Mouse (Mus musculus) liver, embryonic 12.5 days (tissue): Measurements from ENCODE around the gene Allc. TPM values are rescaled to one million over a fixed set of nuclear protein-coding genes. Genes with fewer than 3 reads are reported as not detected.

ENCODE experiments used
- ATAC-seq: fragments of 200-750 bp; cut with Nextera tagmentation; 2 replicates; pipeline ENCODE4 v1.8.0; 2017; ENCODE audit warnings: moderate number of reproducible peaks, mild to moderate bottlenecking, moderate library complexity
- H3K27ac ChIP-seq: fragments of 300-500 bp; sonication (generic); 2 replicates; pipeline ENCODE4 v1.5.1; 2016; ENCODE audit warnings: mild to moderate bottlenecking
- H3K27me3 ChIP-seq: fragments of 300-500 bp; sonication (generic); replicated peaks from 2 replicates; pipeline ENCODE4 v1.6.1; 2016; ENCODE audit warnings: mild to moderate bottlenecking, moderate library complexity
- H3K36me3 ChIP-seq: fragments of 300-500 bp; sonication (generic); 2 replicates; pipeline ENCODE4 v1.6.1; 2016; ENCODE audit warnings: mild to moderate bottlenecking, moderate library complexity
- H3K4me1 ChIP-seq: fragments of 300-500 bp; sonication (generic); 2 replicates; pipeline ENCODE4 v1.6.1; 2016
- H3K4me2 ChIP-seq: fragments of 300-500 bp; sonication (generic); 2 replicates; pipeline ENCODE4 v1.6.1; 2016; ENCODE audit warnings: mild to moderate bottlenecking, moderate library complexity
- H3K4me3 ChIP-seq: fragments of 300-500 bp; sonication (generic); 2 replicates; pipeline ENCODE4 v1.5.1; 2016; ENCODE audit warnings: mild to moderate bottlenecking, moderate library complexity
- H3K9ac ChIP-seq: fragments of 300-500 bp; sonication (generic); 2 replicates; pipeline ENCODE4 v1.6.1; 2016; ENCODE audit warnings: mild to moderate bottlenecking, moderate library complexity
- H3K9me3 ChIP-seq: fragments of 300-500 bp; sonication (generic); replicated peaks from 2 replicates; pipeline ENCODE4 v1.6.1; 2016; ENCODE audit warnings: mild to moderate bottlenecking, moderate library complexity
- WGBS: fragments of 180-500 bp; shearing (Covaris S2); methylation state at CpG from one replicate; pipeline ENCODE4 v1.1.7; 2016; ENCODE audit not compliant: insufficient replicate concordance; 5-methylcytosine and 5-hydroxymethylcytosine counted together
- polyA plus RNA-seq: library from polyadenylated mRNA; unstranded; fragments of >200 nt; fragmentation: Nextera tagmentation; extraction: Ambion mirVana; gene quantifications from 2 replicates; pipeline ENCODE4 v1.2.1, GENCODE M21; 2016

Allc gene
- polyA plus RNA-seq, 1 experiment from 2014 or later: not detected

DNA sequence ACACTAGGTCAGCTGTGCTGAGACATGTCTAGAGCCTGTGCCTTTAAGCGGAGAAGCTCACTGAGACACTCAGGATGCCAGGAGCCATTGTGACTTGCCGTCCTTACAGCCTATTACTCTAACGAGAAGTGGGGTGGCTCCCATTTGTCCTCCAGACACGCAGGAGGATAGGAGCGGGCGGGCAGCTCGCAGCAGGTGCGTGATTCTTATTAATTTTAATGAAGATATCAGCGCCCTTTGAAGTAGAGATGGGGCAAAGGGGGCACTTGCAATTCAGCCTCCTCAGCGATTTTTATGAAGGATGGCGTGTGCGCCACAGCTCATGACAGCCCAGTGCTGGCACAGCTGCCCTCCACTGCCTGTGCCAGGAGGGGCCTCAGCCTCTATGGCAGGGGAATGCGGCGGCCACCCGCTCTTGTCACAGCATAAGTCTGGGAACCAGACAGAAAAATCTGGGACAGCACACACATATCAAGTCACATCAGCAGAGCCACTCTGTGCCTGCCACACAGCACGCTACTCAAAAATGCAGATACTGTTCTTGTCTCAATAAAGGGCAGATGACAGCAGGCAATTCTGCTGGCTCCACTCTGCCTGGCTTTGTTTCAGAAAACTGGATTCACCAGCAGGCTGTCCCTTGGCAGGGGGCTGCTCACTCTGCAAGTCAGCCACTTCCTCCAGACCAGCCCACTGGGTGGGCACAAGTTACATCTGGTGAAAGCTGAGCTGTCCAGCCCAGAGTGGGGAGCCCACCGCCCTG lies 25.4 kb upstream of the Allc start:
- Histone ChIP-seq H3K9me3 (no peaks in the 10 kb centered on the region), H3K4me2 (no peak overlapping the region), H3K9ac (no peak overlapping the region), H3K36me3 (no peaks in the 10 kb centered on the region), H3K4me3 (no peak overlapping the region), H3K27ac (no peak overlapping the region), H3K27me3 (no peaks in the 10 kb centered on the region), H3K4me1 (no peaks in the 10 kb centered on the region)
- 58% methylated on average over 17 of the region's 17 CpGs for WGBS
- ATAC-seq: no peak

DNA sequence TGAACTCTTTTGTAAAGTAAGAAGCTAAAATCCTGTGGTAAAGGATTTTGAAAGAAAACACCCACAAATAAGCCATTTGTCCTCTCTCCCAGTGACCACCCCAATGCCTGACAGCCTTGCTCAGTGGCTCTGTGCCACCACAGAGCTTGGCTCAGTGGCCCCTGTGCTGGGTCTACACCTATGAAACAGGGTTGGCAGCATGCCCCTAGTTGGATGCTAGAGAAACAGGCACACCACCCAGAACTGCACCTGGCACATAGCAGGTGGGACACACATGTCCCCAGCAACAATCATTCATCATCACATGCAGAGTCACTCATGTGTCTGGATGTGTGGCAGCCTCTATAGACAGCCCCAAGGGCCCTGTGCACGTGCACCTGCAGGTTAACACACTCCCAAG lies 21.2 kb upstream of the Allc start:
- 47% methylated on average over 1 of the region's 1 CpGs for WGBS
- Histone ChIP-seq H3K9ac (no peak overlapping the region), H3K27me3 (peaks cover 5% of the 10 kb centered on the region; the same call in 1 of the 2 replicates), H3K4me1 (no peaks in the 10 kb centered on the region), H3K36me3 (no peaks in the 10 kb centered on the region), H3K4me3 (no peak overlapping the region), H3K4me2 (no peak overlapping the region), H3K27ac (no peak overlapping the region), H3K9me3 (no peaks in the 10 kb centered on the region)
- ATAC-seq: no peak

- Histone ChIP-seq H3K27ac (no peak overlapping the region), H3K9me3 (no peaks in the 10 kb centered on the region), H3K9ac (no peak overlapping the region), H3K4me3 (no peak overlapping the region), H3K4me1 (no peaks in the 10 kb centered on the region), H3K4me2 (no peak overlapping the region), H3K27me3 (peaks cover 5% of the 10 kb centered on the region; the same call in 1 of the 2 replicates), H3K36me3 (no peaks in the 10 kb centered on the region)
- ATAC-seq: no peak
- 27% methylated on average over 4 of the region's 4 CpGs for WGBS
Observed at GRCm38 (mm10) chr12:28602259-28602658, 19.9 kb upstream of the Allc start.

DNA sequence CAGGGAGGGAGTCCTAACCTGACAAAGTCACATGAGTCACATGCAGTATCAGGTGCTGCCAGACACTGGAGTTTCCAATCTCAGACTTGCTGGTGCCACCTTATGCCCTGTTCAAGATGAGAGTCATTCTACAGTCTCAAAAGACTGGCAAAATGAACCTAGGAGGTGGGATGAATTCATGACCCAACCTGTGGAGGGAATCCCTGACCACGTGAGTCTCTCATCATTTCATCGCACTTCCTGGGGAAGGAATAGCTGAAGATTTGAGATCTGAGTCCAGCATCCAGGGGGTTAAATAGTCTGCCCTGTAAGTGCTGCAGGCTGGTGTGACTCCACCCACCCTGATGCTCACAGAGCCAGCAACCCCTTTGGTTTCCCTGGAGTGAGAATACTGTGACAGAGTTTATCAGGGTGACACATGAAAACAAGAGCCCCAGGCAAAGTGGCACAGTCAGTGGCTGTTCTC lies 16.2 kb upstream of the Allc start:
- no peaks in the 10 kb centered on the region for H3K4me1 ChIP-seq
- H3K27ac ChIP-seq: no peak overlapping the region
- H3K4me2 ChIP-seq: no peak overlapping the region
- no peaks in the 10 kb centered on the region for H3K36me3 ChIP-seq
- H3K27me3 ChIP-seq: peaks cover 5% of the 10 kb centered on the region; the same call in 1 of the 2 replicates
- H3K9me3 ChIP-seq: no peaks in the 10 kb centered on the region
- H3K9ac ChIP-seq: no peak overlapping the region
- 36% methylated on average over 2 of the region's 2 CpGs for WGBS
- no peak for ATAC-seq
- no peak overlapping the region for H3K4me3 ChIP-seq

DNA sequence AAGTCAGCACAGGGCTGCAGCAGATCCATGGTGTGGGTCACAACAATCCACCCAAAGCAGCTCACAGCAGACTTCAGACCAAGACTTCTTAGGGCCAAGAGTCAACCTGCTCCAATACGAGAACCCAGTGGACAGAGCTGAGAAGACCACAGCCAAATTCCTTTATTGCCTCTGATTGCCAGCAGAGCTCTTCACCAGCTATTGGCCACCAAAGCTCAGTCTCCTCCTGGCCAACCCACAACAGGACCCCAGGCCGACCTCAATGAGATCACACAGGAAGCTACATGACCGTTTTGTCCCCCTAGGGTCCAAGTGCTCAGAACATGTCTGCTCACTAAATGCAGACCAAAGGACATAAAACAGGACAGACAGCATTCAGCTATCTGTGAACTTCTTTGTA lies 15.8 kb upstream of the Allc start:
- no peaks in the 10 kb centered on the region for H3K9me3 ChIP-seq
- 24% methylated on average over 3 of the region's 3 CpGs for WGBS
- no peak overlapping the region for H3K27ac ChIP-seq
- ATAC-seq: no peak
- no peak overlapping the region for H3K4me2 ChIP-seq
- no peak overlapping the region for H3K9ac ChIP-seq
- H3K36me3 ChIP-seq: no peaks in the 10 kb centered on the region
- peaks cover 5% of the 10 kb centered on the region; the same call in 1 of the 2 replicates for H3K27me3 ChIP-seq
- H3K4me3 ChIP-seq: no peak overlapping the region
- H3K4me1 ChIP-seq: no peaks in the 10 kb centered on the region

GRCm38 (mm10) chr12:28597699-28598098 lies 15.4 kb upstream of the Allc start:
- Histone ChIP-seq H3K36me3 (no peaks in the 10 kb centered on the region), H3K27ac (no peak overlapping the region), H3K9ac (no peak overlapping the region), H3K4me3 (no peak overlapping the region), H3K4me1 (no peaks in the 10 kb centered on the region), H3K27me3 (peaks cover 5% of the 10 kb centered on the region; the same call in 1 of the 2 replicates), H3K4me2 (no peak overlapping the region), H3K9me3 (no peaks in the 10 kb centered on the region)
- 60% methylated on average over 9 of the region's 9 CpGs for WGBS
- no peak for ATAC-seq

DNA sequence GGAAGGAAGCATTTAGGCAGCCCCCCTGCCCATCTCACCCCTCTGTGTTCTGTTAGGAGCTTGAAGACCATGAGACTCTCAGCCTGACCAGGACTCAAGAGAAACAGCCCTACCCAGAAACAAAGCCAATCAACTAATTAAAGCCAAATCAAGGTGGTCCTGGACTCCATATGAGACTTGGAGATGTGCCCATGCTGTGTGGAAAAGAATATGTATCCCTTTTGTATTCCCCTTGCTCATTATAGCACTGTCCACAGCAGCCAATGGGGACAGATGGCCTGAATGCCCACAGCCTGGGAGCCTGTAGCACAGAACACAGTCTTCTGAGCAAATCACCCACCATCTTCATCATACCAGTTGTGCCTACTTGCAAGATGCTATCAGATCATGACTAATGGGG lies 14.5 kb upstream of the Allc start:
- ATAC-seq: no peak
- Histone ChIP-seq H3K9ac (no peak overlapping the region), H3K36me3 (no peaks in the 10 kb centered on the region), H3K27me3 (no peaks in the 10 kb centered on the region), H3K4me2 (no peak overlapping the region), H3K4me1 (no peaks in the 10 kb centered on the region), H3K4me3 (no peak overlapping the region), H3K9me3 (no peaks in the 10 kb centered on the region), H3K27ac (no peak overlapping the region)

DNA sequence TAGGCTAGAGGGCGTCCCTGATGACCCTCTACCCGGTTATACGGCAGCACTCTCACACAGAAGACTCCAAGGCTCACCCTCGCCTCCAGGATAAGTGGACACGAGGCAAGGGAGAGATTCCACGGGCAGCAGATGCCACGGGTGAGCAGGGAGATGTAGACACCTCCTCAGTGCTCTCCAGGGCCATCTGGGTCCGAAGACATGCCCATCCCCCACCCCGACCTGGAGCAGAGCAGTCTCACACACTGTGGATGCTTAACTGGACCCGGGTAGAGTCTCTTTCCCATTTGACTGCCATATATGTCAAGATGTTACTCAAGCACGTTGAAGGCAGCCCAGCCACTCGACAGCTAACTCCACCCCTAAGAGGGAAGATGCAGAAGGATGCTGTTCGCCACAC lies 8.1 kb upstream of the Allc start:
- 33% methylated on average over 13 of the region's 13 CpGs for whole genome bisulfite sequencing
- Histone ChIP-seq H3K4me2 (no peak overlapping the region), H3K27ac (no peak overlapping the region), H3K27me3 (peaks cover 37% of the 10 kb centered on the region), H3K4me3 (no peak overlapping the region), H3K36me3 (no peaks in the 10 kb centered on the region), H3K4me1 (no peaks in the 10 kb centered on the region), H3K9me3 (no peaks in the 10 kb centered on the region), H3K9ac (no peak overlapping the region)
- no peak for ATAC-seq

DNA sequence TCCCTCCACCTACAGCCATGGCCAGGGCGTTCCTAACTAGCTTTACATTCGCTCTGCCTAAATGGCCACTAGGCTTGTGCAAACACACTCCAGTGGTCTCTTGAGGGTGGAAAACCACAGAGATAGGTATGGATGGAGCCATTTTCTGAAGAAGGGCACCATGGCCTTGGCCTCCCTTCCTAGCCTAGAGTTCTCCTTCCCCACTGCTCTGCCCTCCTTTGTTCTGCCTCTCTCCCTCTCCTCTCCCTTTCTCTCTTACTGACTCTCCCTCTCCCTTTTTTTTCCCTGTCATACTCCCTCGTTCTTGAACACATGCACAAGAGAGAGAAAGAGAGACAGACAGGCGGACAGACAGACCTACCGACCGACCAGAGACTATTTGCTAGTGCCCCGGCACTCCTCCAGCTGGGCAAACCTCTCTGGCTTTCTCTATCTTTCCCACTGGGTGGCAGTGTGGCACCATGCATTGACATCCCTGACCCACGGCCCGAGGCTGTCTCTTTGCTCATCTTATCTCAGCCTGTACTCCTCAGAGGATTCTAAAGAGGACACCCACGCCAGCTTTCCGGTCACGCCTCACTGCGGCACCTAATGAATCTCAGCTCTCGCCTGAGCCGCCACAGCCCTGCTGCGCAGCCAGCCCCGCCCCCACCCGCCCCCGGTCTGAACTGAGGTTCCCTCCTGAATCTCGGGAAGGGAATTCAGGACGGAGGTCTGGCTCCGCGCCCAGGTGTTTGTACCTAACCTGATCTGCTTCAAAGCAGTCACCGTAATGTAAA lies 7.0 kb upstream of the Allc start:
- no peak overlapping the region for H3K9ac ChIP-seq
- 8% methylated on average over 24 of the region's 24 CpGs for WGBS
- H3K27me3 ChIP-seq: peaks cover 38% of the 10 kb centered on the region
- no peaks in the 10 kb centered on the region for H3K36me3 ChIP-seq
- peak overlapping the region; percentile 35 for H3K4me3 ChIP-seq
- no peaks in the 10 kb centered on the region for H3K9me3 ChIP-seq
- H3K4me1 ChIP-seq: no peaks in the 10 kb centered on the region
- no peak overlapping the region for H3K27ac ChIP-seq
- peak overlapping the region; percentile 61 for H3K4me2 ChIP-seq
- peak; percentile 83 for ATAC-seq

GRCm38 (mm10) chr12:28587949-28588348 lies 5.6 kb upstream of the Allc start:
- Histone ChIP-seq H3K4me3 (no peak overlapping the region), H3K4me1 (no peaks in the 10 kb centered on the region), H3K4me2 (no peak overlapping the region), H3K9me3 (no peaks in the 10 kb centered on the region), H3K27ac (no peak overlapping the region), H3K27me3 (peaks cover 38% of the 10 kb centered on the region), H3K36me3 (no peaks in the 10 kb centered on the region), H3K9ac (no peak overlapping the region)
- no peak for ATAC-seq
- 71% methylated on average over 6 of the region's 6 CpGs for WGBS

- no peaks in the 10 kb centered on the region for H3K9me3 ChIP-seq
- peaks cover 14% of the 10 kb centered on the region for H3K27me3 ChIP-seq
- H3K27ac ChIP-seq: no peak overlapping the region
- no peaks in the 10 kb centered on the region for H3K36me3 ChIP-seq
- ATAC-seq: no peak
- no peak overlapping the region for H3K4me3 ChIP-seq
- H3K4me1 ChIP-seq: no peaks in the 10 kb centered on the region
- H3K4me2 ChIP-seq: no peak overlapping the region
- WGBS: 31% methylated on average over 3 of the region's 3 CpGs
- no peak overlapping the region for H3K9ac ChIP-seq
Observed at GRCm38 (mm10) chr12:28584036-28584435, 1.7 kb upstream of the Allc start.

DNA sequence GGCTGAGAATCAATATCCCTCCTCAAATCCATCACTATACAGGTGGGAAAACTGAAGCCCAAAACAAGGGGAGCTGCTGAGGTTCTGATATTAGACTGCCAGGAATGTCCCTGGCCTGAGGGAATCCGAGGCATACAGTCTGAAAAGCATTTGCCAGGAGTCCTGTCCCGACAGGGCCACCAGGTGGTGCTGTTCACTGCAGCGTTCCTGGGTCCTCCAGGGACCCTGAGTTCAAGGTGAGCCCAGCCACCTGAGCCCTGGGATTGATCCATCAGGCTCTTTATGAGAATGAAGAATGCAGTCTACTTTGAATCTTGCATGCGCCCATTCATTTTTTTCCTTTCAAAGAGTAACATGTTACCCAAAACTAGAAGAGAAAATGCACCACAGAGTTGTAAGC lies 3.2 kb downstream of the Allc start:
- no peak for ATAC-seq
- Histone ChIP-seq H3K4me2 (no peak overlapping the region), H3K27ac (no peak overlapping the region), H3K9ac (no peak overlapping the region), H3K36me3 (no peaks in the 10 kb centered on the region), H3K9me3 (no peaks in the 10 kb centered on the region), H3K4me3 (no peak overlapping the region), H3K27me3 (no peaks in the 10 kb centered on the region), H3K4me1 (no peaks in the 10 kb centered on the region)
- WGBS: 28% methylated on average over 4 of the region's 4 CpGs
